In the genomic region with DNA sequence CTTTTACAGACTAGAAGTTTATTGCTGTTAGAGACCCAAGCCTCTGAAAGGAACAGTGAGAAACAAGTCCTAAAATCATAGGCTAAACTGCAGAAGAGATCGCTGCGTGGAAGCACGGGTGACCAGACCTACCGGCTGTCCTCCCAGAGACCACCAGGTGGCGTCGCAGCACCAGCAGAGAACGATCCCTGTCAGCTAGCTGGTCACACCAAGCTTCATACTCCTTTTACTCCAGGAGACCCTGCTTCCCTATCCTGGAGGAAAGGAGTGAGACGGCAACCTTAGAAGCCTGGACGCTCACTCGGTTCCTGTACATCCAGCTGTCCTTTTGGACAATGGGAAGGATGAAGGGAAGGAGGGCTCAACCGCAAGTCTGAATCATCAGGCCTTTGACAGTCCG, we compare ENCODE assay signal across 8 mouse cellular contexts. TPM values are rescaled to one million over a fixed set of nuclear protein-coding genes. Genes with fewer than 3 reads are reported as not detected.
A peak's percentile ranks its signal among the peaks of the same experiment; 100 is the strongest.
DNase-seq lines count a peak whose midpoint lies in the region; ATAC-seq lines count a peak whose summit lies in the region.

No protein-coding gene starts in this region.

- H3K9me3 ChIP-seq in forebrain, embryonic 11.5 days (ENCODE audit: control insufficient read depth, low read length), result no peaks in the 10 kb centered on the region
- no peaks in the 10 kb centered on the region for H3K9me3 ChIP-seq in heart, embryonic 16.5 days (replicated peaks; ENCODE audit: control insufficient read depth, low read length)
- no peaks in the 10 kb centered on the region for H3K9me3 ChIP-seq in liver, embryonic 13.5 days (replicated peaks)
- no peaks in the 10 kb centered on the region for H3K9me3 ChIP-seq in stomach, embryonic 15.5 days

- H3K27me3 ChIP-seq in forebrain, embryonic 11.5 days (ENCODE audit: control insufficient read depth, insufficient read depth, low read length), result peaks cover 66% of the 10 kb centered on the region
- H3K27me3 ChIP-seq in heart, embryonic 16.5 days (ENCODE audit: control insufficient read depth, insufficient read depth, low read length), result peaks cover 50% of the 10 kb centered on the region
- H3K27me3 ChIP-seq in liver, embryonic 13.5 days, result peaks cover 100% of the 10 kb centered on the region
- peaks cover 75% of the 10 kb centered on the region for H3K27me3 ChIP-seq in stomach, embryonic 15.5 days (replicated peaks)

- no peak overlapping the region for H3K9ac ChIP-seq in forebrain, embryonic 11.5 days (ENCODE audit: low read length)
- peak overlapping the region; percentile 63; the same call in 1 of the 2 replicates for H3K9ac ChIP-seq in heart, embryonic 16.5 days (ENCODE audit: low read length)
- H3K9ac ChIP-seq in liver, embryonic 13.5 days, result peak overlapping the region; percentile 63
- no peak overlapping the region for H3K9ac ChIP-seq in stomach, embryonic 15.5 days

- peak overlapping the region; percentile 48 for H3K4me3 ChIP-seq in forebrain, embryonic 11.5 days (ENCODE audit: low read depth, low read length)
- H3K4me3 ChIP-seq in heart, embryonic 16.5 days (ENCODE audit: low read length), result peak overlapping the region; percentile 61
- peak overlapping the region; percentile 66 for H3K4me3 ChIP-seq in liver, embryonic 13.5 days (replicated peaks)
- peak overlapping the region; percentile 56 for H3K4me3 ChIP-seq in stomach, embryonic 15.5 days (replicated peaks)

- peak overlapping the region; percentile 100 for H3K4me2 ChIP-seq in forebrain, embryonic 11.5 days (ENCODE audit: low read depth, low read length, severe bottlenecking)
- H3K4me2 ChIP-seq in heart, embryonic 16.5 days (ENCODE audit: low read depth, low read length), result peak overlapping the region; percentile 100
- H3K4me2 ChIP-seq in liver, embryonic 13.5 days, result peak overlapping the region; percentile 98
- H3K4me2 ChIP-seq in stomach, embryonic 15.5 days, result peak overlapping the region; percentile 100

- peak; percentile 68 for ATAC-seq in CD4-positive, CD25-positive, alpha-beta regulatory T cell, adult 4 months
- ATAC-seq in forebrain, embryonic 11.5 days (replicated peaks; ENCODE audit: low FRiP score), result peak; percentile 64; the same call in 1 of the 2 replicates
- ATAC-seq in heart, embryonic 16.5 days (replicated peaks; ENCODE audit: extremely low read depth, insufficient read depth, low FRiP score), result peak; percentile 53; the same call in 1 of the 2 replicates
- ATAC-seq in liver, embryonic 13.5 days (ENCODE audit: low read depth), result no peak
- peak; percentile 57; the same call in 1 of the 2 replicates for ATAC-seq in stomach, embryonic 15.5 days (ENCODE audit: insufficient read depth, low FRiP score, low read depth)

- H3K36me3 ChIP-seq in forebrain, embryonic 11.5 days (ENCODE audit: control insufficient read depth, insufficient read depth, low read length), result no peaks in the 10 kb centered on the region
- no peaks in the 10 kb centered on the region for H3K36me3 ChIP-seq in heart, embryonic 16.5 days (ENCODE audit: control insufficient read depth, insufficient read depth)
- no peaks in the 10 kb centered on the region for H3K36me3 ChIP-seq in liver, embryonic 13.5 days
- no peaks in the 10 kb centered on the region for H3K36me3 ChIP-seq in stomach, embryonic 15.5 days

- 1% methylated on average over 12 of the region's 12 CpGs for WGBS in forebrain, embryonic 11.5 days
- whole genome bisulfite sequencing in heart, embryonic 16.5 days, result 2% methylated on average over 12 of the region's 12 CpGs
- WGBS in liver, embryonic 13.5 days (ENCODE audit: insufficient replicate concordance), result 2% methylated on average over 12 of the region's 12 CpGs
- WGBS in stomach, embryonic 15.5 days, result 2% methylated on average over 12 of the region's 12 CpGs

- peak; percentile 78 for DNase-seq in c-Kit-positive CD71-positive TER-119-negative erythroid progenitor cells, embryonic 14.5 days (ENCODE audit: low read depth)
- peak; percentile 95 for DNase-seq in forebrain, embryonic 11.5 days (ENCODE audit: low spot score)
- DNase-seq in kidney, postnatal 25 days, result peak; percentile 90 to 97
- peak; percentile 71 for DNase-seq in liver, embryonic 13.5 days
- DNase-seq in neural tube, embryonic 10.5 days (ENCODE audit: extremely low spot score, low spot score), result peak; percentile 91

- peaks cover 18% of the 10 kb centered on the region for H3K4me1 ChIP-seq in forebrain, embryonic 11.5 days (replicated peaks; ENCODE audit: control insufficient read depth, insufficient read depth, low read length)
- H3K4me1 ChIP-seq in heart, embryonic 16.5 days (ENCODE audit: control insufficient read depth, insufficient read depth, low read length), result peaks cover 21% of the 10 kb centered on the region
- H3K4me1 ChIP-seq in liver, embryonic 13.5 days (replicated peaks), result peaks cover 33% of the 10 kb centered on the region
- H3K4me1 ChIP-seq in stomach, embryonic 15.5 days, result peaks cover 25% of the 10 kb centered on the region

- no peak overlapping the region for H3K27ac ChIP-seq in forebrain, embryonic 11.5 days (ENCODE audit: low read depth, low read length)
- no peak overlapping the region for H3K27ac ChIP-seq in heart, embryonic 16.5 days (ENCODE audit: low read length)
- H3K27ac ChIP-seq in liver, embryonic 13.5 days, result no peak overlapping the region
- no peak overlapping the region for H3K27ac ChIP-seq in stomach, embryonic 15.5 days

RNA-seq across cellular contexts. Expression of a gene that starts 3.6 kb away (rescaled TPM):
- polyA plus RNA-seq in CD4-positive, CD25-positive, alpha-beta regulatory T cell, adult 4 months (2017; shearing (Covaris generic)), result not detected
- 0.13 and 0.23 TPM in 2 replicates for polyA plus RNA-seq in forebrain, embryonic 11.5 days (2014; fragmentation: Nextera tagmentation; extraction: Ambion mirVana)
- polyA plus RNA-seq in heart, embryonic 16.5 days (2015; fragmentation: Nextera tagmentation; extraction: Ambion mirVana), result not detected in 2 replicates
- 0.07 TPM in 1 of 2 replicates, not detected in the other for polyA plus RNA-seq in liver, embryonic 13.5 days (2015; fragmentation: Nextera tagmentation; extraction: Ambion mirVana)
- polyA plus RNA-seq in stomach, embryonic 15.5 days (2015; fragmentation: Nextera tagmentation; extraction: Ambion mirVana), result not detected in 2 replicates

RNA-seq across cellular contexts. Expression of a gene that starts 12.8 kb away (rescaled TPM):
- not detected for polyA plus RNA-seq in CD4-positive, CD25-positive, alpha-beta regulatory T cell, adult 4 months (2017; shearing (Covaris generic))
- polyA plus RNA-seq in forebrain, embryonic 11.5 days (2014; fragmentation: Nextera tagmentation; extraction: Ambion mirVana), result not detected in 2 replicates
- polyA plus RNA-seq in heart, embryonic 16.5 days (2015; fragmentation: Nextera tagmentation; extraction: Ambion mirVana), result 0.33 and 0.39 TPM in 2 replicates
- 0.17 and 0.25 TPM in 2 replicates for polyA plus RNA-seq in liver, embryonic 13.5 days (2015; fragmentation: Nextera tagmentation; extraction: Ambion mirVana)
- polyA plus RNA-seq in stomach, embryonic 15.5 days (2015; fragmentation: Nextera tagmentation; extraction: Ambion mirVana), result 0.15 TPM in 1 of 2 replicates, not detected in the other

RNA-seq across cellular contexts. Expression of a gene that starts 17.0 kb away (rescaled TPM):
- 10 to 100 TPM; 23.8 to 33.5 TPM for polyA plus RNA-seq in CD4-positive, CD25-positive, alpha-beta regulatory T cell, adult 4 months (2017; shearing (Covaris generic))
- 49.0 and 51.4 TPM in 2 replicates for polyA plus RNA-seq in forebrain, embryonic 11.5 days (2014; fragmentation: Nextera tagmentation; extraction: Ambion mirVana)
- 36.1 and 42.7 TPM in 2 replicates for polyA plus RNA-seq in heart, embryonic 16.5 days (2015; fragmentation: Nextera tagmentation; extraction: Ambion mirVana)
- polyA plus RNA-seq in liver, embryonic 13.5 days (2015; fragmentation: Nextera tagmentation; extraction: Ambion mirVana), result 18.1 and 20.1 TPM in 2 replicates
- 59.3 and 63.1 TPM in 2 replicates for polyA plus RNA-seq in stomach, embryonic 15.5 days (2015; fragmentation: Nextera tagmentation; extraction: Ambion mirVana)

RNA-seq across cellular contexts. Expression of a gene that starts 59.6 kb away (rescaled TPM):
- polyA plus RNA-seq in CD4-positive, CD25-positive, alpha-beta regulatory T cell, adult 4 months (2017; shearing (Covaris generic)), result 10 to 100 TPM; 67.5 to 86.6 TPM
- polyA plus RNA-seq in forebrain, embryonic 11.5 days (2014; fragmentation: Nextera tagmentation; extraction: Ambion mirVana), result 132 and 133 TPM in 2 replicates
- 42.5 and 53.8 TPM in 2 replicates for polyA plus RNA-seq in heart, embryonic 16.5 days (2015; fragmentation: Nextera tagmentation; extraction: Ambion mirVana)
- 105 and 118 TPM in 2 replicates for polyA plus RNA-seq in liver, embryonic 13.5 days (2015; fragmentation: Nextera tagmentation; extraction: Ambion mirVana)
- 79.3 and 89.8 TPM in 2 replicates for polyA plus RNA-seq in stomach, embryonic 15.5 days (2015; fragmentation: Nextera tagmentation; extraction: Ambion mirVana)

Comparison
In these comparisons a context has a peak if more than half of its experiments do, and no peak if none do; other contexts are left out.
1. H3K9ac ChIP-seq: peak in heart, embryonic 16.5 days (single experiment) and liver, embryonic 13.5 days (single experiment); none in forebrain, embryonic 11.5 days (single experiment) and stomach, embryonic 15.5 days (single experiment).
2. Peak in every context shown above with its lines, with median percentiles within 50 percentile points of each other: DNase-seq, H3K4me2 ChIP-seq and H3K4me3 ChIP-seq.